Mouse (Mus musculus) ES-E14 (cell line): Measurements from ENCODE around the gene Mrpl33. TPM values are rescaled to one million over a fixed set of nuclear protein-coding genes. Genes with fewer than 3 reads are reported as not detected.
A peak's percentile ranks its signal among the peaks of the same experiment; 100 is the strongest.

ENCODE experiments used
- DNase-seq: peaks from one replicate; pipeline ENCODE4 v3.0.0-alpha.2; 2013; ENCODE audit warnings: low read depth, low spot score
- H3K27ac ChIP-seq: 2 replicates; pipeline ENCODE4 v1.5.1; 2012; ENCODE audit warnings: low read depth, mild to moderate bottlenecking, low read length, moderate library complexity, mixed read lengths; ENCODE audit not compliant: poor library complexity, insufficient read depth, severe bottlenecking
- H3K36me3 ChIP-seq: 2 replicates; pipeline ENCODE4 v1.6.1; 2012; ENCODE audit warnings: mild to moderate bottlenecking, low read length, moderate library complexity, mixed read lengths; ENCODE audit not compliant: control insufficient read depth, poor library complexity, insufficient read depth, severe bottlenecking
- H3K4me1 ChIP-seq, 2 experiments: fragments of 150-350 bp in 1 of 2; sonication (generic) in 1 of 2; 2 replicates each; pipeline ENCODE4 v1.6.1; 2012; ENCODE audit warnings: low read length in 2 of 2, mild to moderate bottlenecking in 1 of 2, mixed read lengths in 1 of 2; ENCODE audit not compliant: control insufficient read depth in 2 of 2, insufficient read depth in 2 of 2, poor library complexity in 1 of 2
- H3K4me3 ChIP-seq, 2 experiments: fragments of 150-350 bp in 1 of 2; sonication (generic) in 1 of 2; 2 replicates each; pipeline ENCODE4 v1.5.1; 2012; ENCODE audit warnings: low read length in 2 of 2, low read depth in 1 of 2, mild to moderate bottlenecking in 1 of 2, mixed read lengths in 1 of 2; ENCODE audit not compliant: insufficient read depth in 1 of 2, poor library complexity in 1 of 2, severe bottlenecking in 1 of 2
- H3K9ac ChIP-seq: 2 replicates; pipeline ENCODE4 v1.6.1; 2012; ENCODE audit warnings: low read depth, mild to moderate bottlenecking, low read length, mixed read lengths; ENCODE audit not compliant: poor library complexity, insufficient read depth, severe bottlenecking
- H3K9me3 ChIP-seq: fragments of 150-350 bp; sonication (generic); 2 replicates; pipeline ENCODE4 v1.6.1; 2012; ENCODE audit warnings: low read depth, mild to moderate bottlenecking, low read length; ENCODE audit not compliant: control insufficient read depth, insufficient read depth
- CHD2 ChIP-seq: IDR thresholded peaks from 2 replicates; pipeline ENCODE4 v1.6.1; 2014; ENCODE audit warnings: mild to moderate bottlenecking, low read depth, low read length, inconsistent platforms
- HCFC1 ChIP-seq: IDR thresholded peaks from 2 replicates; pipeline ENCODE4 v1.6.1; 2012; ENCODE audit warnings: low read length, inconsistent platforms, borderline replicate concordance; ENCODE audit not compliant: insufficient read depth
- MAFK ChIP-seq: IDR thresholded peaks from 2 replicates; pipeline ENCODE4 v1.6.1; 2014; ENCODE audit warnings: mild to moderate bottlenecking, low read depth, low read length, inconsistent platforms; ENCODE audit not compliant: insufficient read depth
- ZC3H11A ChIP-seq: IDR thresholded peaks from 2 replicates; pipeline ENCODE4 v1.6.1; 2012; ENCODE audit warnings: low read depth, mild to moderate bottlenecking, inconsistent platforms, low read length, borderline replicate concordance
- ZNF384 ChIP-seq: IDR thresholded peaks from 2 replicates; pipeline ENCODE4 v1.6.1; 2012; ENCODE audit warnings: low read depth, low read length, inconsistent platforms
- in situ Hi-C, 2 experiments: fragments of 600-800 bp; cut with MboI; formaldehyde crosslinking; loops; one replicate each; pipeline ENCODE4 v1.15.1; 2025; ENCODE audit warnings: low sequenced_read_pairs in 2 of 2, inconsistent platforms in 1 of 2; ENCODE audit not compliant: unreplicated experiment in 2 of 2
- total RNA-seq: library from RNA; depleted of rRNA; stranded (reverse); fragments of 300-350 nt; gene quantifications from 2 replicates; pipeline ENCODE4 v1.2.3, GENCODE M21; 2012

Gene Mrpl33
- total RNA-seq, 1 experiment, result 172 TPM

- Histone ChIP-seq H3K36me3 (peaks cover 3% of the 10 kb centered on the region), H3K4me3 (no peak overlapping the region), H3K27ac (no peak overlapping the region), H3K9ac (no peak overlapping the region), H3K4me1 (no peaks in the 10 kb centered on the region), H3K9me3 (no peaks in the 10 kb centered on the region)
- TF ChIP-seq MAFK, result no peak
- no peak for TF ChIP-seq HCFC1
- no peak for TF ChIP-seq CHD2
- no peak for TF ChIP-seq ZNF384
- no peak for TF ChIP-seq ZC3H11A
- no peak for DNase-seq
- in situ Hi-C loops, result no loop called here
Observed at GRCm38 (mm10) chr5:31699397-31699796, 102.7 kb downstream of the Mrpl33 start.

GRCm38 (mm10) chr5:31704971-31705370, 108.2 kb downstream of the Mrpl33 start:
- in situ Hi-C loops, result no loop called here
- Histone ChIP-seq H3K4me1 (no peaks in the 10 kb centered on the region), H3K36me3 (peaks cover 8% of the 10 kb centered on the region), H3K27ac (no peak overlapping the region), H3K9ac (no peak overlapping the region), H3K4me3 (no peak overlapping the region), H3K9me3 (no peaks in the 10 kb centered on the region)
- no peak for DNase-seq
- TF ChIP-seq HCFC1 (no peak), MAFK (no peak), ZC3H11A (no peak), ZNF384 (no peak), CHD2 (no peak)

- Histone ChIP-seq H3K9me3 (no peaks in the 10 kb centered on the region), H3K36me3 (peaks cover 8% of the 10 kb centered on the region), H3K4me3 (no peak overlapping the region), H3K4me1 (no peaks in the 10 kb centered on the region), H3K27ac (no peak overlapping the region), H3K9ac (no peak overlapping the region)
- in situ Hi-C loops, result no loop called here
- TF ChIP-seq HCFC1 (no peak), ZNF384 (no peak), ZC3H11A (no peak), CHD2 (no peak), MAFK (no peak)
- no peak for DNase-seq
Observed at GRCm38 (mm10) chr5:31706826-31707225, 110.1 kb downstream of the Mrpl33 start.

- Histone ChIP-seq H3K4me1 (no peaks in the 10 kb centered on the region), H3K9me3 (no peaks in the 10 kb centered on the region), H3K4me3 (no peak overlapping the region), H3K27ac (no peak overlapping the region), H3K9ac (no peak overlapping the region), H3K36me3 (peaks cover 6% of the 10 kb centered on the region; the same call in 1 of the 2 replicates)
- peak; percentile 13 for DNase-seq
- TF ChIP-seq MAFK (no peak), CHD2 (no peak), ZNF384 (no peak), ZC3H11A (peak; percentile 44; the same call in 1 of the 2 replicates), HCFC1 (no peak)
- in situ Hi-C loops, result no loop called here
Observed at GRCm38 (mm10) chr5:31709389-31709788, 112.7 kb downstream of the Mrpl33 start.

- peaks cover 1% of the 10 kb centered on the region; the same call in 1 of the 2 replicates for H3K36me3 ChIP-seq
- H3K4me1 ChIP-seq, result no peaks in the 10 kb centered on the region
- H3K9ac ChIP-seq, result no peak overlapping the region
- H3K4me3 ChIP-seq, result no peak overlapping the region
- TF ChIP-seq ZNF384, result no peak
- TF ChIP-seq HCFC1, result no peak
- TF ChIP-seq MAFK, result no peak
- TF ChIP-seq CHD2, result no peak
- no peak for TF ChIP-seq ZC3H11A
- no peaks in the 10 kb centered on the region for H3K9me3 ChIP-seq
- no peak for DNase-seq
- in situ Hi-C loops, result no loop called here
- no peak overlapping the region for H3K27ac ChIP-seq
Observed at GRCm38 (mm10) chr5:31713280-31713711, 116.6 kb downstream of the Mrpl33 start.
